Mouse (Mus musculus): ENCODE results near the gene Itga2b. TPM values are rescaled to one million over a fixed set of nuclear protein-coding genes. Genes with fewer than 3 reads are reported as not detected.

Itga2b gene
- total RNA-seq, 2 experiments from 2014 or later: 2.3 to 3.5 TPM

DNA sequence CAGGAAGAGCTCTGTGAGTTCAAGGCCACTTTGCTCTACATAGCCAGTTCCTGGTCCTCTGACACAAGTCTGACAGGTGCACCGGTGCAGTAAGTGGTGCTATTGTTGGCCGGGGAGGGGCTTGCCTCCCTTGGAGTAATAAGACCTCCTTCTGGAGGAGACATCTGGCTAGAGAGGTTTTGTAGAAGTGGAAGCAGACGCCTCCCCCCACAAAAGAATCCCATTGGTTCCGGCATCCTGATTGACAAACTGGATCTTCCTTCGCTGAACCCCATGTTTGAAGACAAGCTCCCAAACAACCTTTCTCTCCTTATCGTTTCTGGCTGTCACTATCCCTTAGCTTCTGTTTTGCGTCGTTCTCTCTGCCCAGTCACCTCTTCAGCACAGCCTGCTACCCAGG lies 21.6 kb downstream of the Itga2b start:
- Histone ChIP-seq H3K27ac (peak overlapping the region; percentile 97), H3K4me3 (no peak overlapping the region; the same call in 1 of the 2 replicates)
- no peak for TF ChIP-seq CTCF (conservative IDR thresholded peaks at IDR 0.05)
- DNase-seq (ENCODE audit: low spot score in 2 of 2): peak in 1 of 2 experiments; percentile 47

- peak in 1 of 2 experiments; percentile 92 for DNase-seq (ENCODE audit: low spot score in 2 of 2)
- peak; percentile 89 for TF ChIP-seq CTCF (conservative IDR thresholded peaks at IDR 0.05)
- Histone ChIP-seq H3K27ac (peak within 1 kb of the TSS; percentile 97), H3K4me3 (peak within 1 kb of the TSS; percentile 85)
Measured at GRCm38 (mm10) chr11:102447497-102447896, 22.4 kb downstream of the Itga2b start, which contains the start of gene Fam171a2. Gene Fam171a2, minus strand, starts transcription at chr11:102447682.

DNA sequence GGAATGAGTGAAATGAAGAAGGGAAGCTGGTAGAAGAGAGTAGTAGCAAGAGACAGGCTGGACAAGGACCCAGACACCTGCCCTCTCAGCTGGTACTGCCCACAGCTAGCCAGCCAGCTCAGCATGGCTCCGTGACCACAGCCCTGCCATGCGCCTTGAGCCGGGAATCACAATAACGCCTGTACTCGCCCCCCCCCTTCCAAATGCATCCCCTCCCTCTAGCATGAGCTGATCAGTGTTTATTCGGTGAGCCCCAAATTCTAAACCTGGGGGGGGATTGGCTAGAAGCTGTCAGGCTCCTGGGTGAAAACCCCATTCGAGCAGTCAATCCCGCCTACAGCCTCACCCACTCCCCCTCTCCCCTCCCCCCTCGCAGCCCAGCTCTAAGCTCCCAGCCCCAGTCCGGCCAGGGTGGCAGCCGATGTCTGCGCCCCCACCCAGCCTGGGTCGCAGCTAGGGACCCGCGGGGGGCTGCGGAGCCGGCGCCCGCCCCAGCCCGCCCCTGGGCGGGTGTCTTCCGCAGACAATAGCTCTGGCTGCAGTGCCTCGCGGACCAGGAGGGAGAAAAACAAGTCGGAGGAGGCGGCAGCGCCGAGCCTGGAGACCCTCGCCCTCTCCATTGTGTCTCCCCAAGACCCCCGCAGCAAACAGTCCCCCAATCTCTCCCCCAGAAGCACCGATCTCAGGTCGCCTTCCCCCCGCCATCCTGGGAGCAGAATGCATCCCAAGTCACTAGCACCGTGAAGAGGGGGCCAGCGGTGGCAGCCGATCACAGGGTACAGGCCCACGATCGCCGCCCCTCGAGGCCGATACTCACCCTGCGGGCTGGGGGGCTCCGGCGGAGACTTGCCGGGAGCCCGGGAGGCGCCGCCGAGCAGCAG lies 23.1 kb downstream of the Itga2b start:
- no peak for TF ChIP-seq CTCF (conservative IDR thresholded peaks at IDR 0.05)
- Histone ChIP-seq H3K4me3 (peak overlapping the region; percentile 85), H3K27ac (peak overlapping the region; percentile 97)
- no peak for DNase-seq (ENCODE audit: low spot score in 2 of 2)

DNA sequence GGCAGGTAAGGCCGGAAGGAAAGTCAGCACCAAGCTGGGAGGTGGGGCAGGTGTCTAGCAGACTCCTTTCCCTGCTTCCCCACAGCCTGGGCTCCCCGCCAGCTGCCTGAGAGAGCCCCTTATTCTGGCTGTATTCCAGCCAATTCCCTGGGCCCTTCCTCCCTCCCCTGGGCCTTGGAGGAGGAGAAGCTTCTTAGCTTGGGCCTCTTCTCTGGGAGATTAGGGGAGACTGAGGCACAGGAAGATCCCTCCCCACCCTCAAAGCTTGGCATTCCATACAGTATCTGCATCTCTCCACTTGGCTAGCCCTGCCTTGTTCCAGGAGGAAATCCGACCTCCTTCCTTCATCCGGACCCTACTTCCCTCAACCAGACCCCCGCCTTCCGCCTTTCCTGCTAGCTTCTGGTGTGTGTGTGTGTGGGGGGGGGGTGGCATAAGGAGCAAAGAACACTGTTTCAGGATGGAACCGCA lies 24.0 kb downstream of the Itga2b start:
- DNase-seq (ENCODE audit: low spot score in 2 of 2): peak in 1 of 2 experiments; percentile 36
- Histone ChIP-seq H3K27ac (peak overlapping the region; percentile 97), H3K4me3 (peak overlapping the region; percentile 85)
- TF ChIP-seq CTCF (conservative IDR thresholded peaks at IDR 0.05): no peak

DNA sequence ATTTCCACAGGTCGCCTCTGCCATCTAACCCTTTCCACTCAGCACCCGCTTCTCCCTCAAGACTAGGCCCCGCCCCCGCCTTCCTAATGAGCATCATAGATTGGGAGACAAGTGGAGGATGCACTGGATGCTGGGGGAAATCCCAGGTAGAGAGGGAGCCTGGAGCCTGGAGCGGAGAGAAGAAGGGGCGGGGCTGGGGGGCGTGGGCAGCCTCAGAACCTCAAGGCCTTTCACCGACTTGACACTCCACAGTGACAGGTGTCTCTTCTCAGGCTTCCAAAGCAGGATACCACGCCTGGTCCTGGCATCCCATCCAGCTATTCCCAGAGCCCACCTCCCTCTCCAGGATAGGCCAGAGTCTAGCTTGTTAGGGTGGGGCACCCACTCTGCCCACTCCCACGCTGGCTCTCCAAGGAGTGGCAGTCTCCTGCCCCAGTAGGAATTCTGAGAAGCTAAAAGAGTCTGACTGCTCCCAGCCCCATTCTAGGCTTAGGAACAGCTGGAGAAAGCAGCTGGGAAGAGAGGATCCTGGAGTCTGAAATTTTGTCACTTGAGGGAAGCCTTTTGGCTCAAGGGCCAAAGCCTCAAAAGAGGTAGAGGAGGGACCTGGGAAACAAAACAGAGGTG lies 24.5 kb downstream of the Itga2b start:
- no peak for DNase-seq (ENCODE audit: low spot score in 2 of 2)
- Histone ChIP-seq H3K27ac (peak overlapping the region; percentile 97), H3K4me3 (peak overlapping the region; percentile 85)
- TF ChIP-seq CTCF (conservative IDR thresholded peaks at IDR 0.05): no peak

GRCm38 (mm10) chr11:102444781-102445180 lies 25.1 kb downstream of the Itga2b start:
- DNase-seq (ENCODE audit: low spot score in 2 of 2): no peak
- Histone ChIP-seq H3K27ac (no peak overlapping the region), H3K4me3 (no peak overlapping the region)
- TF ChIP-seq CTCF (conservative IDR thresholded peaks at IDR 0.05): no peak

GRCm38 (mm10) chr11:102444321-102444720 lies 25.6 kb downstream of the Itga2b start:
- TF ChIP-seq CTCF (conservative IDR thresholded peaks at IDR 0.05): no peak
- no peak overlapping the region for H3K4me3 ChIP-seq
- no peak for DNase-seq (ENCODE audit: low spot score in 2 of 2)
- no peak overlapping the region for H3K27ac ChIP-seq

DNA sequence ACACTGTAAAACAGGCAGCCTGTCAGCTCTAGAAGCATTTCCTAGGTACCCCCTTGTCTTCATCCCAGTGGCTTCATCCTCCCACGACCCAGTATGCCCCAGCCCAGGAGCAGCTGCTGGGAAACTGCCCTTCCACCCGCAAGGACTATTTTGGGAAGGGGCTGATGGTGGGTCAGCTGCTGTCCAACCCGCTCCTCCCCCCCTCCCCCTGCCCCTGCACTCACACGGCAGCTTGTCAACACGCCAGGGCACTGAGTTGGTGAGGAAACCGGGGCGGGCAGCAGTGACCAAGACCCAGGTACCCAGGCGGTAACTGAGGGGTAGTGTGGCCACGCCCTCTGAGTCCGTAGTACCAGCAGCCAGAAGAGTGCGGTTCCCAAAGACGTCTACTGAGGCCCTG lies 26.2 kb downstream of the Itga2b start:
- no peak for DNase-seq (ENCODE audit: low spot score in 2 of 2)
- no peak overlapping the region for H3K4me3 ChIP-seq
- no peak overlapping the region for H3K27ac ChIP-seq
- no peak for TF ChIP-seq CTCF (conservative IDR thresholded peaks at IDR 0.05)

- no peak for DNase-seq (ENCODE audit: low spot score in 2 of 2)
- Histone ChIP-seq H3K27ac (no peak overlapping the region), H3K4me3 (no peak overlapping the region)
- no peak for TF ChIP-seq CTCF (conservative IDR thresholded peaks at IDR 0.05)
Measured at GRCm38 (mm10) chr11:102442089-102442488, 27.8 kb downstream of the Itga2b start.

GRCm38 (mm10) chr11:102441434-102441833 lies 28.5 kb downstream of the Itga2b start:
- H3K4me3 ChIP-seq: no peak overlapping the region
- TF ChIP-seq CTCF (conservative IDR thresholded peaks at IDR 0.05): peak; percentile 69
- no peak overlapping the region for H3K27ac ChIP-seq
- no peak for DNase-seq (ENCODE audit: low spot score in 2 of 2)

DNA sequence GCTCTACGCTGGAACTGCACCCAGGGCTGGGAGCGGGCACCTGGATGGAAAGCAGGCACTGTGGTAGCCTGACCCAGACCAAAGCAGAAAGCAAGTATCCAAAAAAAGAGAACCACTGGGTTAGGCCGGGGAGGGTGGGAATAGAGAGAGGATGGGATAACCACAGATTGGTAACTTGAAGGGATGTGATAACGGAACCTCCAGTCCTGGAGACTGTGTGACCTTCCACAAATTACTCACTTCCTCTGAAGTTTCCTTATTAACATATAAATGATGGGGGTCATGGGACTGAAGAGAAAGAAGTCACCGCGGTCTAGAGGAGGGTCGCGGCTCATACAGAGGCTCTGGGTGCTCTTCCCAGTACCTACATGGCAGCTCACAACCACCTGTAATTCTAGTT lies 29.7 kb downstream of the Itga2b start:
- Histone ChIP-seq H3K27ac (no peak overlapping the region), H3K4me3 (no peak overlapping the region)
- TF ChIP-seq CTCF (conservative IDR thresholded peaks at IDR 0.05): no peak
- no peak for DNase-seq (ENCODE audit: low spot score in 2 of 2)

DNA sequence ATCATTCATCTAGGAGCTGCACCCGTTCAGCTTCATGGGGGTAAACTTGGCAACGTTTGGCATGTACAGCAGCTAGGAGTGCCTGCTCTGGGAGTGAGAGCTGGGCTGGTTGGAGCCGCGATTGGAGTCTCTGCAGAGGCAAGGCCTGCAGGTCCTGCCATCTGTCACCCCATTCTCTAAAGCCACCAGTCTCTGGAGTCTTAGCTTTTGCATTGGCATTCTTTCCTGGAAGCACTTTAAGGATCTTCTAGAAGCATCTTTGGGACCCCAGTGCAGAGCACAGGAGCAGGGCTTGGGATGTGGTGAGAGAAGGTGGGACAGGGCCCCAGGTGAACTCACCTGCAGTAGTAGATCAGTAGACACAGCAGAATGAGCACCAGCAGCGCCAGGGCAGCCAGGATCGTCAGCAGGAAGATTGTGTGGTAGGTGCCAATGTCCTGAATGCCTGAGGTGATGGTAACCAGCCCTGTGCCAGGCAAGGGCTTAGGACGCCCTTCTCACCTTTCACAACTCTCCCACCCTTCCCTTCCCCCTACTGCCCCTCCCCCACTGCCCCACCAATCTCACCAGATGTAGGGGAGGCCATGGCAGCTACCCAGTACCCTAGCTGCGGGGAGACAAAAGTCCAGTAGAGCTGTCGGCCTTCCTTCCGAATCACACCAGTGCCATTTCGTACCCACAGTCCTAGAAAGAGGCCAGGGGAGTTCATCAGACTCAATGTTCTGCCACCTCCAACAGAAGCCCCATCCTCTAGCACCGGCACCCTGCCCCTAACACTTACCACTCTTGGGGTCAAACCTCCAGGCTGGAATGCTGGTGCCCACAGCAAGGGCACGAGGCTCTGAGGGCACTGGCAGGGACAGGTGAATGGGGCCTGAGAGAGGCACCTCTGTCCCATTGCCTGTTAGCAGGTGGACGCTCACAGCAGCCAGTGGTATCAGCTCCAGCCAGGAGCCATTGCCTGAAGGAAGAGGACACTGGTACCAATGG lies 30.5 kb downstream of the Itga2b start:
- peak overlapping the region; percentile 92 for H3K27ac ChIP-seq
- no peak for DNase-seq (ENCODE audit: low spot score in 2 of 2)
- H3K4me3 ChIP-seq: no peak overlapping the region; the same call in 1 of the 2 replicates

More for the DNA sequence above, 30.5 kb downstream of the Itga2b start:
- no peak for TF ChIP-seq CTCF (conservative IDR thresholded peaks at IDR 0.05)
